8 mouse cellular contexts compared by ENCODE assay signal in the genomic region with DNA sequence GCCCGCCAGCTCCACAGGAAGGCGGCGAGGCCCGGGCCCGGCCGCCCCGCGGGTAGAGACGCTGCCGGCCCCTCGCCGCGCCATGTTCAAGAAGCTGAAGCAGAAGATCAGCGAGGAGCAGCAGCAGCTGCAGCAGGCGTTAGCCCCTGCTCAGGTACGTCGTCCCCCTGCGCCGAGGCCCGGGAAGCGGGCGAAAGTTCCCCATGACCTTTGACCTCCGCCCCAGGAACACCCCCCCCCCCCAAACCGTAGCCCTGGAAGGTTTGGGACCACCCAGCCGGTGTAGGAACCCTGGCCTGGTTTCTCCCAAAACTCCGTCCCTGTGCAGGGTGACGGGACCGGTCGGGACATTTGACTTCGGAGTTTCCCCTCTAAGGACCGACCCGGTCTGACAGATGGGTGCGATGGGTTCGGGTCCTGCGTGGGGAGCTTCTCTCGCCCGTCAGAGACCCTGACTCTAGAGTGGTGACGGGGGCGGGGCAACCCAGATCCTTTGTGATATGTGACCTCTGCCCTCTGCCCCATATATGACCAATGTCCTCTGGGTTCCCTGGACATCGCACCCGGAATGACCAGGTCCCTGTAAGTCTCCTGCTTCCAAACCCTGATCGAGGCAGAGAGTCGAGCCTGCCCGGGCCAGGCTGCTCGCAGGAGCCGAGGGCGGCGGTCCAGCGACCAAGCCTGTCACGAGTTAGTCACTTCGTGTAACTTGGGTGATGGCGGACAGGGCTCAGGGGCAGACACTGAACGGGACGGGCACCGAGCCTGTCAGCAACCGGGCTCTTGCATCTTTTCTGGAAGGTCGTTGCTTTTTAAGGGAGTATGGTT. TPM values are rescaled to one million over a fixed set of nuclear protein-coding genes. Genes with fewer than 3 reads are reported as not detected.
DNase-seq lines count a peak whose midpoint lies in the region; ATAC-seq lines count a peak whose summit lies in the region.

No protein-coding gene starts in this region.

- ATAC-seq in forebrain, embryonic 14.5 days, result peak; percentile 68
- ATAC-seq in hindbrain, embryonic 15.5 days (ENCODE audit: low FRiP score, low read depth), result peak; percentile 62
- peak; percentile 25; the same call in 1 of the 2 replicates for ATAC-seq in limb, embryonic 15.5 days (ENCODE audit: insufficient number of reproducible peaks, low FRiP score, low TSS enrichment, low read depth)
- ATAC-seq in midbrain, embryonic 16.5 days, result peak; percentile 62

- peaks cover 13% of the 10 kb centered on the region for H3K4me1 ChIP-seq in forebrain, embryonic 14.5 days (ENCODE audit: control insufficient read depth, insufficient read depth, low read length)
- H3K4me1 ChIP-seq in hindbrain, embryonic 15.5 days (replicated peaks), result peaks cover 27% of the 10 kb centered on the region
- peaks cover 25% of the 10 kb centered on the region for H3K4me1 ChIP-seq in limb, embryonic 15.5 days
- peaks cover 28% of the 10 kb centered on the region for H3K4me1 ChIP-seq in midbrain, embryonic 16.5 days (ENCODE audit: control insufficient read depth, insufficient read depth, low read length)

- H3K4me2 ChIP-seq in forebrain, embryonic 14.5 days (ENCODE audit: low read length), result peak overlapping the region; percentile 100
- peak overlapping the region; percentile 98 for H3K4me2 ChIP-seq in hindbrain, embryonic 15.5 days
- H3K4me2 ChIP-seq in limb, embryonic 15.5 days, result peak overlapping the region; percentile 88
- H3K4me2 ChIP-seq in midbrain, embryonic 16.5 days (ENCODE audit: low read length), result peak overlapping the region; percentile 99

- under 1% methylated on average over 54 of the region's 57 CpGs for WGBS in forebrain, embryonic 14.5 days
- under 1% methylated on average over 57 of the region's 57 CpGs for WGBS in hindbrain, embryonic 15.5 days
- WGBS in limb, embryonic 15.5 days, result under 1% methylated on average over 57 of the region's 57 CpGs
- WGBS in midbrain, embryonic 16.5 days, result under 1% methylated on average over 56 of the region's 57 CpGs

- DNase-seq in urinary bladder, adult 18-20 months (ENCODE audit: low spot score in 2 of 2), result peak; percentile 22 to 42
- DNase-seq in urinary bladder, postnatal 4 days (ENCODE audit: low spot score in 2 of 2), result no peak
- DNase-seq in cerebellum, adult 11-12 months, result peak; percentile 61
- peak; percentile 16 for DNase-seq in forebrain, embryonic 14.5 days (ENCODE audit: low spot score)
- DNase-seq in thymus, postnatal 4 days, result peak; percentile 57

- no peaks in the 10 kb centered on the region for H3K9me3 ChIP-seq in forebrain, embryonic 14.5 days (replicated peaks; ENCODE audit: control insufficient read depth, low read length)
- no peaks in the 10 kb centered on the region for H3K9me3 ChIP-seq in hindbrain, embryonic 15.5 days
- no peaks in the 10 kb centered on the region for H3K9me3 ChIP-seq in limb, embryonic 15.5 days
- H3K9me3 ChIP-seq in midbrain, embryonic 16.5 days (replicated peaks; ENCODE audit: control insufficient read depth, low read length, poor library complexity, severe bottlenecking), result no peaks in the 10 kb centered on the region

- H3K36me3 ChIP-seq in forebrain, embryonic 14.5 days (ENCODE audit: control insufficient read depth, insufficient read depth, low read length), result no peaks in the 10 kb centered on the region
- H3K36me3 ChIP-seq in hindbrain, embryonic 15.5 days, result no peaks in the 10 kb centered on the region
- H3K36me3 ChIP-seq in limb, embryonic 15.5 days, result 0 out of 2 replicates have a peak, but pooled peaks cover 3% of the 10 kb centered on the region
- no peaks in the 10 kb centered on the region for H3K36me3 ChIP-seq in midbrain, embryonic 16.5 days (ENCODE audit: control insufficient read depth, insufficient read depth, low read length)

- H3K27ac ChIP-seq in forebrain, embryonic 14.5 days (ENCODE audit: low read depth, low read length), result peak overlapping the region; percentile 70
- H3K27ac ChIP-seq in hindbrain, embryonic 15.5 days (replicated peaks), result peak overlapping the region; percentile 81
- H3K27ac ChIP-seq in limb, embryonic 15.5 days, result peak overlapping the region; percentile 22; the same call in 1 of the 2 replicates
- peak overlapping the region; percentile 82 for H3K27ac ChIP-seq in midbrain, embryonic 16.5 days (ENCODE audit: low read length)

- peak overlapping the region; percentile 95 for H3K4me3 ChIP-seq in forebrain, embryonic 14.5 days (ENCODE audit: low read depth, low read length)
- peak overlapping the region; percentile 83 for H3K4me3 ChIP-seq in hindbrain, embryonic 15.5 days
- H3K4me3 ChIP-seq in limb, embryonic 15.5 days, result peak overlapping the region; percentile 65
- peak overlapping the region; percentile 93 for H3K4me3 ChIP-seq in midbrain, embryonic 16.5 days (ENCODE audit: low read depth, low read length)

- H3K27me3 ChIP-seq in forebrain, embryonic 14.5 days (replicated peaks; ENCODE audit: control insufficient read depth, insufficient read depth, low read length), result no peaks in the 10 kb centered on the region
- H3K27me3 ChIP-seq in hindbrain, embryonic 15.5 days, result no peaks in the 10 kb centered on the region
- H3K27me3 ChIP-seq in limb, embryonic 15.5 days, result no peaks in the 10 kb centered on the region
- no peaks in the 10 kb centered on the region for H3K27me3 ChIP-seq in midbrain, embryonic 16.5 days (ENCODE audit: control insufficient read depth, insufficient read depth, low read depth, low read length)

- H3K9ac ChIP-seq in forebrain, embryonic 14.5 days (ENCODE audit: low read length), result peak overlapping the region; percentile 98
- H3K9ac ChIP-seq in hindbrain, embryonic 15.5 days, result peak overlapping the region; percentile 89
- peak overlapping the region; percentile 74 for H3K9ac ChIP-seq in limb, embryonic 15.5 days
- peak overlapping the region; percentile 90 for H3K9ac ChIP-seq in midbrain, embryonic 16.5 days (ENCODE audit: low read depth, low read length)

RNA-seq across cellular contexts. Expression of gene Golga4, which starts 0.6 kb away (rescaled TPM):
- polyA plus RNA-seq in forebrain, embryonic 14.5 days (2014; fragmentation: Nextera tagmentation; extraction: Ambion mirVana), result 28.5 and 41.2 TPM in 2 replicates
- polyA plus RNA-seq in hindbrain, embryonic 15.5 days (2015; fragmentation: Nextera tagmentation; extraction: Ambion mirVana), result 46.2 and 48.6 TPM in 2 replicates
- polyA plus RNA-seq in limb, embryonic 15.5 days (2015; fragmentation: Nextera tagmentation; extraction: Ambion mirVana), result 46.4 and 52.3 TPM in 2 replicates
- polyA plus RNA-seq in midbrain, embryonic 16.5 days (2015; fragmentation: Nextera tagmentation; extraction: Ambion mirVana), result 41.5 and 44.2 TPM in 2 replicates

RNA-seq across cellular contexts. Expression of gene Eomes, which starts 28.6 kb away (rescaled TPM):
- 22.9 and 24.1 TPM in 2 replicates for polyA plus RNA-seq in forebrain, embryonic 14.5 days (2014; fragmentation: Nextera tagmentation; extraction: Ambion mirVana)
- 1.7 and 2.3 TPM in 2 replicates for polyA plus RNA-seq in hindbrain, embryonic 15.5 days (2015; fragmentation: Nextera tagmentation; extraction: Ambion mirVana)
- 0.14 TPM in 1 of 2 replicates, not detected in the other for polyA plus RNA-seq in limb, embryonic 15.5 days (2015; fragmentation: Nextera tagmentation; extraction: Ambion mirVana)
- 1.4 and 2.0 TPM in 2 replicates for polyA plus RNA-seq in midbrain, embryonic 16.5 days (2015; fragmentation: Nextera tagmentation; extraction: Ambion mirVana)

Comparison
In these comparisons a context has a peak if more than half of its experiments do, and no peak if none do; other contexts are left out.
1. DNase-seq: peak in urinary bladder, adult 18-20 months (2 of 2), cerebellum, adult 11-12 months (single experiment), forebrain, embryonic 14.5 days (single experiment) and thymus, postnatal 4 days (single experiment); none in urinary bladder, postnatal 4 days (0 of 2).
2. H3K27ac ChIP-seq: peak in every context shown above with its lines; median percentile 82 in midbrain, embryonic 16.5 days; 81 in hindbrain, embryonic 15.5 days; 70 in forebrain, embryonic 14.5 days; 22 in limb, embryonic 15.5 days.
3. Peak in every context shown above with its lines, with median percentiles within 50 percentile points of each other: ATAC-seq, H3K4me2 ChIP-seq, H3K4me3 ChIP-seq and H3K9ac ChIP-seq.